Mouse (Mus musculus) forebrain, embryonic 11.5 days (tissue): ENCODE measurements around the gene Txnl4b. TPM values are rescaled to one million over a fixed set of nuclear protein-coding genes. Genes with fewer than 3 reads are reported as not detected.

ENCODE experiments used
- ATAC-seq: fragments of 200-750 bp; cut with Nextera tagmentation; replicated peaks from 2 replicates; pipeline ENCODE4 v1.8.0; 2017; ENCODE audit warnings: moderate TSS enrichment; ENCODE audit not compliant: low FRiP score
- DNase-seq: peaks from one replicate; pipeline ENCODE4 v3.0.0-alpha.2; 2017; ENCODE audit warnings: low spot score
- H3K27ac ChIP-seq: fragments of 300-500 bp; sonication (generic); 2 replicates; pipeline ENCODE4 v1.5.1; 2014; ENCODE audit warnings: low read depth, low read length
- H3K27me3 ChIP-seq: fragments of 300-500 bp; sonication (generic); 2 replicates; pipeline ENCODE4 v1.6.1; 2014; ENCODE audit warnings: mild to moderate bottlenecking, low read length, mixed read lengths; ENCODE audit not compliant: control insufficient read depth, insufficient read depth
- H3K36me3 ChIP-seq: fragments of 300-500 bp; sonication (generic); 2 replicates; pipeline ENCODE4 v1.6.1; 2014; ENCODE audit warnings: mild to moderate bottlenecking, low read length, moderate library complexity, mixed read lengths; ENCODE audit not compliant: control insufficient read depth, insufficient read depth
- H3K4me1 ChIP-seq: fragments of 300-500 bp; sonication (generic); replicated peaks from 2 replicates; pipeline ENCODE4 v1.6.1; 2014; ENCODE audit warnings: low read length, mixed read lengths; ENCODE audit not compliant: control insufficient read depth, insufficient read depth
- H3K4me2 ChIP-seq: fragments of 300-500 bp; sonication (generic); 2 replicates; pipeline ENCODE4 v1.6.1; 2014; ENCODE audit warnings: low read depth, mild to moderate bottlenecking, low read length, moderate library complexity, mixed read lengths; ENCODE audit not compliant: severe bottlenecking
- H3K4me3 ChIP-seq: fragments of 300-500 bp; sonication (generic); 2 replicates; pipeline ENCODE4 v1.5.1; 2014; ENCODE audit warnings: low read depth, low read length
- H3K9ac ChIP-seq: fragments of 300-500 bp; sonication (generic); 2 replicates; pipeline ENCODE4 v1.6.1; 2014; ENCODE audit warnings: low read length
- H3K9me3 ChIP-seq: fragments of 300-500 bp; sonication (generic); 2 replicates; pipeline ENCODE4 v1.6.1; 2016; ENCODE audit warnings: low read length, mixed read lengths; ENCODE audit not compliant: control insufficient read depth
- WGBS: fragments of 180-500 bp; shearing (Covaris S2); extraction: QIAGEN DNeasy Blood & Tissue Kit; methylation state at CpG from one replicate; pipeline ENCODE4 v1.1.7; 2014; 5-methylcytosine and 5-hydroxymethylcytosine counted together
- polyA plus RNA-seq: library from polyadenylated mRNA; unstranded; fragments of >200 nt; fragmentation: Nextera tagmentation; extraction: Ambion mirVana; gene quantifications from 2 replicates; pipeline ENCODE4 v1.2.1, GENCODE M21; 2014

Gene Txnl4b
- polyA plus RNA-seq, 1 experiment from 2014 or later, result 27.0 TPM

- Histone ChIP-seq H3K9ac (peak overlapping the region; percentile 84), H3K4me3 (peak overlapping the region; percentile 62), H3K27me3 (no peaks in the 10 kb centered on the region), H3K4me1 (no peaks in the 10 kb centered on the region; the same call in 1 of the 2 replicates), H3K9me3 (no peaks in the 10 kb centered on the region), H3K36me3 (no peaks in the 10 kb centered on the region; the same call in 1 of the 2 replicates), H3K4me2 (peak overlapping the region; percentile 76), H3K27ac (peak overlapping the region; percentile 97)
- 21% methylated on average over 5 of the region's 5 CpGs for WGBS
- DNase-seq (no peak), ATAC-seq (no peak)
Measured at GRCm38 (mm10) chr8:109609153-109609502, 43.4 kb downstream of the Txnl4b start.

GRCm38 (mm10) chr8:109614243-109615210 is 48.8 kb downstream of the Txnl4b start, which contains the start of gene Pkd1l3:
Gene Pkd1l3 (plus strand): TSS chr8:109614517.
- no peak within 1 kb of the TSS for H3K27ac ChIP-seq
- no peak for ATAC-seq
- WGBS, result 67% methylated on average over 27 of the region's 27 CpGs
- H3K27me3 ChIP-seq, result no peaks in the 10 kb centered on the region
- DNase-seq, result no peak
- no peaks in the 10 kb centered on the region for H3K4me1 ChIP-seq
- no peak within 1 kb of the TSS for H3K4me2 ChIP-seq
- H3K9ac ChIP-seq, result no peak within 1 kb of the TSS
- H3K36me3 ChIP-seq, result no peaks in the 10 kb centered on the region
- no peaks in the 10 kb centered on the region for H3K9me3 ChIP-seq
- no peak within 1 kb of the TSS for H3K4me3 ChIP-seq

DNA sequence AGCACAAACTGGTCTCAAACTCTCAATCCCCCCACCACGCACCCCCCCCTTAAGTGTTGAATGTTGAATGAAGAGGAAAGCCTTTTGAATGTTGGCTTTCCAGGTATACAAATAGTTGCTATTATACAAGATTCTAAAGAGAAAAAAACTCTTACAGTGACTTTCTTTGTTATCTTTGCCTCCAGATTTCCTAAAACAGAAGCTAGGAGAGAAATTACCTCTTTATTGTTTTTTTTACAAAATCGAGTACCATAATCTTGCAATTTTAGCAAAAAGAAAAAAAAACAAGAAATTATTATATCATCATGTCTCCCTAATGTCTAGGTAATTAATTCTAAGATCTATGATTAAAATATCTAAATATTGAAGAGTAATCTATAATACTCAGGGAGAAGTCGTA is 49.9 kb downstream of the Txnl4b start:
- ATAC-seq, result no peak
- Histone ChIP-seq H3K36me3 (no peaks in the 10 kb centered on the region), H3K27me3 (no peaks in the 10 kb centered on the region), H3K9ac (no peak overlapping the region), H3K9me3 (no peaks in the 10 kb centered on the region), H3K27ac (no peak overlapping the region), H3K4me1 (no peaks in the 10 kb centered on the region), H3K4me3 (no peak overlapping the region), H3K4me2 (no peak overlapping the region)
- no peak for DNase-seq
- WGBS, result 87% methylated on average over 3 of the region's 3 CpGs

Other genes with a start within 250 kb of the Txnl4b start
- gene Pmfbp1, start 71.9 kb upstream of the Txnl4b start, polyA plus RNA-seq, result 0.19 and 0.25 TPM in 2 replicates
- 28.4 and 30.6 TPM in 2 replicates for gene Dhx38, start within 50 bp of the Txnl4b start, polyA plus RNA-seq
- 0.27 and 0.45 TPM in 2 replicates for gene Hp, start 13.3 kb downstream of the Txnl4b start, polyA plus RNA-seq
- 43.2 and 43.5 TPM in 2 replicates for gene Dhodh, start 42.8 kb downstream of the Txnl4b start, polyA plus RNA-seq
- 0.05 and 0.19 TPM in 2 replicates for gene Pkd1l3, start 48.6 kb downstream of the Txnl4b start, polyA plus RNA-seq
- gene Ist1, start 127.4 kb downstream of the Txnl4b start, polyA plus RNA-seq, result 172 and 186 TPM in 2 replicates
- 50.2 and 56.1 TPM in 2 replicates for gene Zfp821, start 139.7 kb downstream of the Txnl4b start, polyA plus RNA-seq
- gene Atxn1l, start 171.8 kb downstream of the Txnl4b start, polyA plus RNA-seq, result 8.3 and 8.6 TPM in 2 replicates
- gene Ap1g1, start 212.7 kb downstream of the Txnl4b start, polyA plus RNA-seq, result 47.0 and 47.1 TPM in 2 replicates